Mouse (Mus musculus) left cerebral cortex, adult 18-20 months (tissue): ENCODE results near the gene Svs1. TPM values are rescaled to one million over a fixed set of nuclear protein-coding genes. Genes with fewer than 3 reads are reported as not detected.
"Not testable (repeated sequence)": the region's sequence is repeated elsewhere in the genome, so short reads cannot be mapped to it uniquely, and the experiment has no call there.

Experiments used
- DNase-seq, 2 experiments: peaks; one replicate each; pipeline ENCODE4 v3.0.0; 2021 to 2022; ENCODE audit warnings: low spot score in 2 of 2, mixed read lengths in 1 of 2
- long read RNA-seq, 2 experiments: library from polyadenylated mRNA; stranded (forward); transcript quantifications; one replicate each; pipeline ENCODE4 v2.0.0; 2021
- total RNA-seq, 2 experiments: library from RNA; stranded (reverse); gene quantifications; 2 replicates each; pipeline ENCODE4 v1.2.3; 2021

Svs1 gene
- total RNA-seq: not detected
- long read RNA-seq, experiment 1: 0 reads
- long read RNA-seq, experiment 2: 0 reads

GRCm38 (mm10) chr6:48986444-48986990 lies at the start of gene Svs1:
TSS of gene Svs1 (plus strand) at chr6:48986861.
- no peak for DNase-seq

- DNase-seq: no peak
These were observed 37.1 kb upstream of the Svs1 start for GRCm38 (mm10) chr6:48949596-48949995.

GRCm38 (mm10) chr6:48950676-48951075 lies 36.0 kb upstream of the Svs1 start:
- DNase-seq: no peak

- DNase-seq: no peak
These were observed 35.0 kb upstream of the Svs1 start for GRCm38 (mm10) chr6:48951630-48952029.

- DNase-seq: no peak
These were observed 33.4 kb upstream of the Svs1 start for GRCm38 (mm10) chr6:48953220-48953619.

- DNase-seq: no peak
These were observed 32.5 kb upstream of the Svs1 start for GRCm38 (mm10) chr6:48954211-48954610.

- peak; percentile 40 to 45 for DNase-seq
These were observed 31.7 kb upstream of the Svs1 start for GRCm38 (mm10) chr6:48954946-48955345.

- DNase-seq: no peak
These were observed 29.9 kb upstream of the Svs1 start for GRCm38 (mm10) chr6:48956785-48957184.

GRCm38 (mm10) chr6:48958053-48958452 lies 28.6 kb upstream of the Svs1 start:
- DNase-seq: no peak

- peak in 1 of 2 experiments; percentile 9 for DNase-seq
These were observed 27.5 kb upstream of the Svs1 start for GRCm38 (mm10) chr6:48959151-48959550.

GRCm38 (mm10) chr6:48966696-48967095 lies 20.0 kb upstream of the Svs1 start:
- DNase-seq: not testable (repeated sequence)

GRCm38 (mm10) chr6:48967868-48968267 lies 18.8 kb upstream of the Svs1 start:
- no peak for DNase-seq

GRCm38 (mm10) chr6:48974663-48975062 lies 12.0 kb upstream of the Svs1 start, which contains the start of gene Doxl2:
TSS of gene Doxl2 (plus strand) at chr6:48974963.
- DNase-seq: no peak

- no peak for DNase-seq
These were observed 7.0 kb upstream of the Svs1 start for GRCm38 (mm10) chr6:48979616-48980015.

- DNase-seq: peak in 1 of 2 experiments; percentile 6
These were observed 4.4 kb upstream of the Svs1 start for GRCm38 (mm10) chr6:48982305-48982704.

- DNase-seq: no peak
These were observed 3.3 kb downstream of the Svs1 start for GRCm38 (mm10) chr6:48989971-48990370.

- DNase-seq: no peak
These were observed 5.3 kb downstream of the Svs1 start for GRCm38 (mm10) chr6:48991991-48992390.

- DNase-seq: no peak
These were observed 11.5 kb downstream of the Svs1 start for GRCm38 (mm10) chr6:48998186-48998585.

GRCm38 (mm10) chr6:48998796-48999195 lies 12.1 kb downstream of the Svs1 start:
- DNase-seq: no peak

GRCm38 (mm10) chr6:49003381-49003780 lies 16.7 kb downstream of the Svs1 start:
- DNase-seq: peak; percentile 14 to 35

- peak; percentile 71 to 74 for DNase-seq
These were observed 21.3 kb downstream of the Svs1 start for GRCm38 (mm10) chr6:49007981-49008380.

- no peak for DNase-seq
These were observed 21.9 kb downstream of the Svs1 start for GRCm38 (mm10) chr6:49008420-49009160.

GRCm38 (mm10) chr6:49009161-49009555 lies 22.5 kb downstream of the Svs1 start:
- no peak for DNase-seq
